Mouse (Mus musculus): ENCODE results near the gene Lrrc75a.

Gene Lrrc75a

GRCm38 (mm10) chr11:62601732-62602618, 46.3 kb downstream of the Lrrc75a start:
- CTCF ChIA-PET, result no interaction called here

GRCm38 (mm10) chr11:62598571-62598970, 49.8 kb downstream of the Lrrc75a start:
- CTCF ChIA-PET, result no interaction called here

GRCm38 (mm10) chr11:62591904-62592575, 56.3 kb downstream of the Lrrc75a start:
- CTCF ChIA-PET, result interaction anchor here (0.5 kb wide), 1 partner anchor 35 kb away, joined by 3 read pairs; no protein-coding TSS in a partner anchor

GRCm38 (mm10) chr11:62591026-62591425, 57.3 kb downstream of the Lrrc75a start:
- CTCF ChIA-PET, result interaction anchor here (0.6 kb wide), 1 partner anchor 103 kb away, joined by 3 read pairs; no protein-coding TSS in a partner anchor

GRCm38 (mm10) chr11:62589391-62589790, 58.9 kb downstream of the Lrrc75a start:
- CTCF ChIA-PET, result no interaction called here

GRCm38 (mm10) chr11:62587034-62587433, 61.3 kb downstream of the Lrrc75a start:
- CTCF ChIA-PET, result interaction anchor here (1.0 kb wide), 1 partner anchor 18 kb away, joined by 3 read pairs; no protein-coding TSS in a partner anchor

GRCm38 (mm10) chr11:62584671-62585206, 63.6 kb downstream of the Lrrc75a start:
- CTCF ChIA-PET, result no interaction called here

- CTCF ChIA-PET, result no interaction called here
Measured at GRCm38 (mm10) chr11:62583031-62583430, 65.3 kb downstream of the Lrrc75a start.

GRCm38 (mm10) chr11:62576530-62577152, 71.7 kb downstream of the Lrrc75a start:
- CTCF ChIA-PET, result interaction anchor here (0.6 kb wide), 1 partner anchor 91 kb away, joined by 4 read pairs; no protein-coding TSS in a partner anchor

GRCm38 (mm10) chr11:62575659-62576438, 72.5 kb downstream of the Lrrc75a start:
- CTCF ChIA-PET, result no interaction called here

- CTCF ChIA-PET, result interaction anchor here (0.7 kb wide), 1 partner anchor 128 kb away, joined by 3 read pairs; no protein-coding TSS in a partner anchor
Measured at GRCm38 (mm10) chr11:62575297-62575658, 73.0 kb downstream of the Lrrc75a start.

- CTCF ChIA-PET, result interaction anchor here (0.7 kb wide), 1 partner anchor 127 kb away, joined by 3 read pairs; no protein-coding TSS in a partner anchor
Measured at GRCm38 (mm10) chr11:62574703-62575085, 73.6 kb downstream of the Lrrc75a start.

GRCm38 (mm10) chr11:62573959-62574702, 74.2 kb downstream of the Lrrc75a start, which contains the start of gene Trpv2:
Trpv2 (plus strand) TSS chr11:62574486.
- CTCF ChIA-PET, result interaction anchor here (0.6 to 1.1 kb wide), 3 partner anchors 20 to 33 kb away, joined by 3 to 7 read pairs (median 3); no protein-coding TSS in a partner anchor

- CTCF ChIA-PET, result no interaction called here
Measured at GRCm38 (mm10) chr11:62568300-62568699, 80.0 kb downstream of the Lrrc75a start.

- CTCF ChIA-PET, result no interaction called here
Measured at GRCm38 (mm10) chr11:62566211-62566610, 82.1 kb downstream of the Lrrc75a start.

GRCm38 (mm10) chr11:62565747-62566146, 82.6 kb downstream of the Lrrc75a start:
- CTCF ChIA-PET, result no interaction called here

- CTCF ChIA-PET, result no interaction called here
Measured at GRCm38 (mm10) chr11:62563590-62563989, 84.7 kb downstream of the Lrrc75a start.

- CTCF ChIA-PET, result no interaction called here
Measured at GRCm38 (mm10) chr11:62560463-62561016, 87.8 kb downstream of the Lrrc75a start.

GRCm38 (mm10) chr11:62558961-62559646, 89.2 kb downstream of the Lrrc75a start:
- CTCF ChIA-PET, result interaction anchor here (0.6 kb wide), 1 partner anchor 104 kb away, joined by 4 read pairs; no protein-coding TSS in a partner anchor
